Mouse (Mus musculus) small intestine, adult 2 months (tissue): Measurements from ENCODE around the gene Mpped1.

ENCODE experiments used
- CTCF ChIP-seq: fragments of 200-500 bp; IDR thresholded peaks from 2 replicates; pipeline ENCODE4 v1.5.1; 2012; ENCODE audit warnings: low read depth, mild to moderate bottlenecking, control low read depth, inconsistent platforms, low read length, moderate library complexity, mixed read lengths; ENCODE audit not compliant: insufficient replicate concordance, insufficient read length; ENCODE audit errors: extremely low read depth
- POLR2A ChIP-seq: fragments of 200-500 bp; IDR thresholded peaks from 2 replicates; pipeline ENCODE4 v1.6.1; 2012; ENCODE audit warnings: low read depth, mild to moderate bottlenecking, control low read depth, inconsistent platforms, low read length, moderate library complexity

- TF ChIP-seq CTCF (no peak), POLR2A (no peak)
Observed at GRCm38 (mm10) chr15:83884291-83884690, 105.0 kb downstream of the Mpped1 start.
